Mouse (Mus musculus) embryonic facial prominence, embryonic 15.5 days (tissue): ENCODE measurements around the gene Hk1. TPM values are rescaled to one million over a fixed set of nuclear protein-coding genes. Genes with fewer than 3 reads are reported as not detected.
A peak's percentile ranks its signal among the peaks of the same experiment; 100 is the strongest.

Experiments used
- ATAC-seq: fragments of 200-750 bp; cut with Nextera tagmentation; 2 replicates; pipeline ENCODE4 v1.8.0; 2017; ENCODE audit warnings: low read depth, moderate TSS enrichment; ENCODE audit not compliant: insufficient number of reproducible peaks, low FRiP score, low TSS enrichment
- H3K27ac ChIP-seq: fragments of 300-500 bp; sonication (generic); replicated peaks from 2 replicates; pipeline ENCODE4 v1.5.1; 2015; ENCODE audit warnings: mild to moderate bottlenecking, inconsistent platforms
- H3K27me3 ChIP-seq: fragments of 300-500 bp; sonication (generic); 2 replicates; pipeline ENCODE4 v1.6.1; 2015; ENCODE audit warnings: inconsistent platforms
- H3K36me3 ChIP-seq: fragments of 300-500 bp; sonication (generic); 2 replicates; pipeline ENCODE4 v1.6.1; 2015; ENCODE audit warnings: mild to moderate bottlenecking, inconsistent platforms
- H3K4me1 ChIP-seq: fragments of 300-500 bp; sonication (generic); 2 replicates; pipeline ENCODE4 v1.6.1; 2015; ENCODE audit warnings: inconsistent platforms
- H3K4me2 ChIP-seq: fragments of 300-500 bp; sonication (generic); replicated peaks from 2 replicates; pipeline ENCODE4 v1.6.1; 2015; ENCODE audit warnings: mild to moderate bottlenecking, inconsistent platforms
- H3K4me3 ChIP-seq: fragments of 300-500 bp; sonication (generic); replicated peaks from 2 replicates; pipeline ENCODE4 v1.5.1; 2015; ENCODE audit warnings: mild to moderate bottlenecking, inconsistent platforms
- H3K9ac ChIP-seq: fragments of 300-500 bp; sonication (generic); 2 replicates; pipeline ENCODE4 v1.6.1; 2015; ENCODE audit warnings: inconsistent platforms
- H3K9me3 ChIP-seq: fragments of 300-500 bp; sonication (generic); replicated peaks from 2 replicates; pipeline ENCODE4 v1.6.1; 2016; ENCODE audit warnings: inconsistent platforms
- WGBS: fragments of 180-500 bp; shearing (Covaris S2); methylation state at CpG from one replicate; pipeline ENCODE4 v1.1.7; 2015; 5-methylcytosine and 5-hydroxymethylcytosine counted together
- polyA plus RNA-seq: library from polyadenylated mRNA; unstranded; fragments of >200 nt; fragmentation: Nextera tagmentation; extraction: Ambion mirVana; gene quantifications from 2 replicates; pipeline ENCODE4 v1.2.1, GENCODE M21; 2015

The Hk1 gene
- polyA plus RNA-seq, 1 experiment from 2014 or later, result 40.9 TPM

DNA sequence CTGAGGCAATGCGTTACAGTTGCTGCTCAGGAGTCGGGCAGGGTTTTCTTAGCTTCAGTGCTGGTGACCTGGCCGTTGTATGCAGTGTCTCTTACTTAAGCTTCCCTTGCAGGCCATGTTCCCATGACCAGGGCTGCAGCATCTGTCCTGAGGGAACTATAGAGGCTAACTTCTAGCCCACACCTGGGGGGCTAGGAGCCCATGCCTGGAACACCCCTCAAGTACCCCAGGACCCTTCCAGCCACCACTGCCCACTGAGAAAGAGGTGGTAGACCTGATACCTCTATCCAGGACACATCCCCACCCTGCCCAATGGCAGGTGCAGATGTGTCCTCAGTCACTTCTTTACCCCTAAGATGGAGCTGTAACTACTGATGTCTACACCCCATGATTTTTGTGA, 38.7 kb downstream of the Hk1 start:
- H3K27me3 ChIP-seq, result no peaks in the 10 kb centered on the region
- H3K4me1 ChIP-seq, result peaks cover 35% of the 10 kb centered on the region
- H3K4me2 ChIP-seq, result peak overlapping the region; percentile 76
- no peaks in the 10 kb centered on the region for H3K36me3 ChIP-seq
- ATAC-seq, result no peak
- no peaks in the 10 kb centered on the region for H3K9me3 ChIP-seq
- H3K4me3 ChIP-seq, result peak overlapping the region; percentile 70
- H3K27ac ChIP-seq, result peak overlapping the region; percentile 93
- peak overlapping the region; percentile 51; the same call in 1 of the 2 replicates for H3K9ac ChIP-seq
- WGBS, result 20% methylated on average over 3 of the region's 3 CpGs

DNA sequence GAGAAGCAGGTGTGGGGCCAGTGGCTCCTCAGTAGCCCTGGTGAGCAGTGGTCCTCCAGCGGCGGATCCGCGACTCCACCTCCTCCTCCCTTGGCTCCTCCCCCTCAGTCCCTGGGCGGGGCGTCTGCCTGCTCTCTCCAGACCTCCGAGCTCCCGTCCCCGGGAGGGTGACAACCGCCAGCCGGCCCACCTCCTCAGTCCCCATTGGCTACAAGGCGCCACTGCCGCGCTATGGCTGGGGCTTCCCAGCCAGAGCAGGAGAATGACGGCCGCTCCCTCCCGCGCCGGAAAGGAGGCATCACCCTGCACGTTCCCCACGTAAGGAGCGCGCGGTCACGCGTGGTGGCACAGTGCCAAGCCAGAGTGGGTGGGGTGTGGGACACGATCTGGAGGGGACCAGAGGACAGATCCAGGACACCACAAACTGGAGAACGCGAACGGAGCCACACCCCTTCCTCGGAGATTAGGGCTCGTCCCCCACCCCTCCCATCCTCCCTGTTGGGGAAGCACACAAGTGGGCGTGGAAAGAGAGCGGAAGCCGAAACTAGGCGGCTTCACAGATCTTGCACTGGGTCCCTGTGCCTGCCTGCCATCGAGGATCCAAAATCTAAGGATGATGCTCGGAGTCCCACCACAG, 39.5 kb downstream of the Hk1 start:
- Histone ChIP-seq H3K9me3 (no peaks in the 10 kb centered on the region), H3K27me3 (no peaks in the 10 kb centered on the region), H3K4me3 (peak overlapping the region; percentile 70), H3K27ac (peak overlapping the region; percentile 93), H3K4me1 (peaks cover 43% of the 10 kb centered on the region), H3K4me2 (peak overlapping the region; percentile 76), H3K9ac (peak overlapping the region; percentile 51), H3K36me3 (no peaks in the 10 kb centered on the region)
- WGBS, result under 1% methylated on average over 38 of the region's 38 CpGs
- peak; percentile 98 for ATAC-seq

DNA sequence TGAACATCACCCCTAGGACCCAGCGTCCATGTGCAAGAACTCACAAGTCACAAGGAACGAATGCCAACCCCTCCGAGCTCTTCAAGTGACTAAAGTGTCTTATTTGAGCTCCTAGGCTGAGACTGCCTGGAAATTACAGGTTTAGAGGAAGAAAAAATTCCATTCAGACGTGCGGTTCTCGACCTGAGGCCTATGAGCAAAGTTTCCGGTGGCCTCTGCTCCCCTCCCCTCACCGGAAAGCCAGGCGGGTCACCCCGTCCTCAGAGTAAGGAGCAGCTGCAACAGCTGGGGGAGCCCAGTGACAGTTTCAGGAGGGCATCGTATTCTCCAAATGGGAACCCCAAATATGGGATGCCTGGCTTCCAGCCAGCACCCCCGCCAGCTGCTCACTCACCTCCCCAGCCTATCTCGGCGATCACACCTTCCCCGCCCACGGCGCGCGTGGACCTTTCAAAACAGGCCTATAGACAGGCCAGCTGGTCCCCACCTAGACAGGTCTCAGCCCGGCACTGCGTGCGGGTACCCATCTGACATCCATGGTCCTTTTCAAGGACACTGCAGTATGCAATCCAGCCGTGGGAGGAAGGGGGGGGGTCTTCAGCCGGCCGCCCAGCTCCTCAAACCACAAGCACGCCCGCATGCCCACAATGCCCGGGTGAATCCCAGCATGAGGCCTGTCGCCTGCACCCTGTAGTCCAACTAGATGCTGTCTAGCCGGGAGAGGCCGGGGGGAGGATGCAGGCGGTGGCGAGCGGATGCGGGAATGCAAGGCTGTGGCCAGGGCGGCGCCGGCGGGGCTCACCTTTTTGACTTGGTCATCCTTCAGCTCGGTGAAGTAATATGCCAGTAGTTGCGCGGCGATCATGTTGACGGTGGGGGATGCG, 40.3 kb downstream of the Hk1 start:
- peak overlapping the region; percentile 93 for H3K27ac ChIP-seq
- H3K4me3 ChIP-seq, result peak overlapping the region; percentile 70
- no peaks in the 10 kb centered on the region for H3K36me3 ChIP-seq
- WGBS, result 1% methylated on average over 45 of the region's 45 CpGs
- peaks cover 44% of the 10 kb centered on the region for H3K4me1 ChIP-seq
- peak overlapping the region; percentile 51 for H3K9ac ChIP-seq
- H3K9me3 ChIP-seq, result no peaks in the 10 kb centered on the region
- ATAC-seq, result peak; percentile 20; the same call in 1 of the 2 replicates
- H3K27me3 ChIP-seq, result no peaks in the 10 kb centered on the region
- H3K4me2 ChIP-seq, result peak overlapping the region; percentile 76

DNA sequence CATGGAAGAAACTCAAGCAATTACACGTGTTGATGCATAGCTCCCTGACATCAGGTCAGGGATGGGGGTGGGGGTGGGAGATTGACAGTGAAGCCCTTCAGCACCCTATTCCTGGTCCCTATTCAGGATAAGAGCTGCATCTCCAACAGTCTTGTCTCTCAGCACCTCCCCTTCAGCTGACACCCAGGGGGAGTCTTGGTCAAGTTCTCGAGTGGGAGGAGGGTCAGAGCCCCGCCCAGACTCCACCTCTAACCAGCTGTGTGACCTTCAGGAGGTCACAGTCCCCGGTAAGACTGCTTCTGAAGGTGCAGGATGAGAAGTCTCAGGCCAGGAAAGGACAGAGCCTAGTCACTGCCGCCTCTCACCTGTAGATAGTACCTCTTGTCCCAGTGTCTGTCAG, 41.1 kb downstream of the Hk1 start:
- Histone ChIP-seq H3K36me3 (no peaks in the 10 kb centered on the region), H3K9ac (no peak overlapping the region), H3K4me1 (peaks cover 44% of the 10 kb centered on the region), H3K27ac (0 out of 2 replicates have a peak overlapping the region, but pooled peaks have one; percentile 93), H3K4me3 (peak overlapping the region; percentile 70), H3K4me2 (peak overlapping the region; percentile 76), H3K9me3 (no peaks in the 10 kb centered on the region), H3K27me3 (no peaks in the 10 kb centered on the region)
- no peak for ATAC-seq
- 34% methylated on average over 5 of the region's 5 CpGs for WGBS

DNA sequence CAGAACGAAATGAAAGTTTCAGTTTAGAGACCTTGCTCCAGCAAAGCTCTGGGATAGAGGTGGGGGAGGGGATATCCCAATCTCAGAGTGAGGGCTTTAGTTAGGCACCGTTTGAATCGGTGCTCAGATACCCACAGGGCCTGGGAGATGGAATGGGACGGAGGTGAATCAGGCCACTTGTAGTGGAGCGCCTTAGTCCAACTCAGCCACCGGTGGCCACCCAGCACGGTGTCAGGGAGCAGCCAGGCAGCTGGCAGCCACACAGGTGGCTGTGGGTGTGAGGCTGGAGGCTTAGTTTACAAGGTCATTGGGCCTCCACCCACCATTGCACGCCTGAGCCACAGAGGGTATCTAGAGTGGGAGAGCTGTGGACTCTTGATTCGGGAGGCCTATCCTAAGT, 41.5 kb downstream of the Hk1 start:
- Histone ChIP-seq H3K36me3 (no peaks in the 10 kb centered on the region), H3K4me3 (no peak overlapping the region), H3K4me2 (peak overlapping the region; percentile 76), H3K9ac (no peak overlapping the region), H3K9me3 (no peaks in the 10 kb centered on the region), H3K27ac (no peak overlapping the region), H3K4me1 (peaks cover 44% of the 10 kb centered on the region), H3K27me3 (no peaks in the 10 kb centered on the region)
- ATAC-seq, result no peak
- WGBS, result 43% methylated on average over 9 of the region's 9 CpGs

DNA sequence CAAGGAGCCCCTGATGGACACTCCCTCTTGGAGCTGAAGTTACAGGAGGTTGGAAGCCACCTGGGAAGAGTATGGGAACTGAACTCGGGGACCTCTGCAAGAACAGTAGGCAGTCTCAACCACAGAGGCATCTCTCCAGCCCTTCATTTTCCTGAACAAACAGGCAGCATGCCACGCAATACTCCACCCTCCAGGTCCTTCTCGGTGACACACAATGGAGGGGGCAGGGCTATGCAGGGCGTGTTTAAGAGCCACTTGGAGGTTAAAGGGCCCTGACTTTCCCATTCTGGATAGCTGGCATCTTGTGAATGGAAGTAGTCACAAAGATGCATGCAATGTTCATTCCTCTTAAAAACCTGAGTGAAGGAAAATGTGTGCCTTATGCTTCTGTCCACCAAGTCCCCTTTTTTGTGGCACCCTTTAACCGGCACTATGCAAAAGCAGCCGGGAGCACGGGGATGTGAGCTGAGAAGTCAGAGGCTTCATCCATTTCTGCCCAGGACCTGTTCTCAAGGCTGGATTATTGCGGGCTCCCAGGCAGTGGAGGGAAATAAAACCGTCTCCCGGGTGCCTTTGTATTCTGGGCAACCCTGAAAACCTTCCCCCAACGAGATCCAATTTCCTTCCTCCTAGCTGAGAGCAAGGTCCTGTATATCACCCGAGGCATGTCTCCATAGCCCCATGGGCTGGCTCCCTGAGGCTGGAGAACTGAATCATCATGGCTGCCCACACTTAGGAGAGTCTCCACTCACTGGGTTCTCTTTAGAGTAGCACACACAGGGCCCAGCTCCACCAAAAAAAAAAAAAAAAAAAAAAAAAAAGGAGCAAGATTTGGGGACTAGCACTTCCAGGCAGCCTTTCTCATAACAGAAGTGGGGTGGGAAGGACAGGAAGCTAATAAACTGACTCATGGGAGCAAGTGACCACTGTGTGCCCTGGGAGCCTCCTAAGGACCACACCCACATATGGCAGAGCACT, 42.8 kb downstream of the Hk1 start:
- Histone ChIP-seq H3K4me2 (no peak overlapping the region), H3K27ac (peak overlapping the region; percentile 63), H3K27me3 (no peaks in the 10 kb centered on the region), H3K4me1 (peaks cover 54% of the 10 kb centered on the region), H3K9me3 (no peaks in the 10 kb centered on the region), H3K4me3 (no peak overlapping the region), H3K36me3 (no peaks in the 10 kb centered on the region), H3K9ac (no peak overlapping the region)
- no peak for ATAC-seq
- 23% methylated on average over 12 of the region's 12 CpGs for WGBS

DNA sequence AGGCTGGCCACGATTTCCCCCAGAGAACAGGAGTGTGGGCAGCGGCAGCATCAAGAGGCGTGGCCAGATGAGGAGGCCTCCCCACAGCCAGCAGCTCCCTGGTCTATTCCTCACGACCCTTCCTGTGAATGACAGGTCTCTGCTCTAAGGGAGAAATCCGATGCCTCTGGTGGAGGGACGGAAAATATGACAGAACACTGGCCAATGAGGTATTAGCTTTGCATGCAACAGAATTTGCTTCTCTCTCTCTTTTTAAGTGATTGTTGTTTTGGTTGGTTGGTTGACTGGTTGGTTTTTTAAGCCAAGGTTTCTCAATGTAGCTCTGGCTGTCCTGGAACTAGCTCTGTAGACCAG, 44.3 kb downstream of the Hk1 start:
- Histone ChIP-seq H3K27me3 (no peaks in the 10 kb centered on the region), H3K27ac (0 out of 2 replicates have a peak overlapping the region, but pooled peaks have one; percentile 63), H3K9ac (no peak overlapping the region), H3K4me3 (no peak overlapping the region), H3K4me2 (no peak overlapping the region), H3K4me1 (peaks cover 50% of the 10 kb centered on the region), H3K36me3 (no peaks in the 10 kb centered on the region), H3K9me3 (no peaks in the 10 kb centered on the region)
- no peak for ATAC-seq
- WGBS, result 13% methylated on average over 6 of the region's 6 CpGs

DNA sequence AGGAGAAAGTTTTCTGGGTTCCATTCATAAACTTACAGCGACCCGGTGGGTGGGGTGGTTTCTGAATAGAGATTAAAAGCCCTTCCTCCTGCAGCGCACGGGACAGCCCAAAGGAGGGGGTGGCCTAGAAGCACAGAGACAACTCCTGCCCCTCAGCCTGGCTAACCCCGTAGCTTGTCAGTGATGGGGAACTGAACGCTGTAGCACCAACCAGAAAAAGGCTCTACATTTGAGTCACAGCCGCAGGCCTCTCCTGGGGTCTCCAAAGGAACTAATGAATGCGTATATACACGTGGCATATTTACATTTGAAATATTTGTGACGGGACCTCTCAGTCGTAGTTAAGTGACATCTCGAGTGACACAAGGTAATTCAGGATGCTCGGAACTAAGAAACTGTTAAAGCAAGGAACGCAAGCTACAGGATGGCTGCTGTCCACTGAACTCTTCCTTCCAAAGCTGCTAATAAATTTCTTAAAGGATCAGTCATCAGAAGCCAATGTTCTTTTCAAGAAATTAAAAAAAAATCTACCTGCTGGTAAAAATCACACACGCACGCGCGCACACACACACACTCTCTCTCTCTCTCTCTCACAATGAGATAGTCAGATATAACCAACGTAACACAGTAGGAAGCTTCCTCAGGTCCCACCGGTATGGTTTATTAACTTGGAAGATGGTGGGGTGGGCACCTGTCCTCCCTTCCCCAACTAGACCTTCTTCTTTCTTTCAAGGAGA, 44.9 kb downstream of the Hk1 start:
- Histone ChIP-seq H3K4me3 (no peak overlapping the region), H3K27ac (no peak overlapping the region), H3K9ac (no peak overlapping the region), H3K9me3 (no peaks in the 10 kb centered on the region), H3K4me1 (peaks cover 52% of the 10 kb centered on the region), H3K36me3 (no peaks in the 10 kb centered on the region), H3K27me3 (no peaks in the 10 kb centered on the region), H3K4me2 (no peak overlapping the region)
- WGBS, result 52% methylated on average over 20 of the region's 20 CpGs
- no peak for ATAC-seq

DNA sequence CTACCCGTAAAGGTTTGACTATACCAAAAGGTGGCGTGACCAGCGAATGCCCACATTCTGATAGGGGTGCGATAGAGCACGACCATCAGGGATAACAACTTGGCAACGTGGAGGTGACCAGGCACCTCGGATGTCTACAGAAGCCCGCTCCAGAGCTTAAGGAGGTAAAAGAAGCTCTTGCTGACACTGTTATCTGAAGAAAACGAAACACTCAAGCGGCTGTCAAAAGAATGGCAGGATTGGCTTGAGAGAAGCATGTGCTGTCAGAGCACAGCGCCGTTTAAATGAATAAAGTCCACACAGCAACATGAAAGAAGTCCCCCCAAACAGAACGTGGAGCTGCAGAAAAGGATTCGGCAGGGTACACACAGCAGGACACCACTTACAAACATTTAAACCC, 46.4 kb downstream of the Hk1 start:
- H3K27ac ChIP-seq, result no peak overlapping the region
- no peaks in the 10 kb centered on the region for H3K9me3 ChIP-seq
- H3K36me3 ChIP-seq, result no peaks in the 10 kb centered on the region
- H3K4me1 ChIP-seq, result peaks cover 43% of the 10 kb centered on the region
- no peak overlapping the region for H3K4me3 ChIP-seq
- H3K27me3 ChIP-seq, result no peaks in the 10 kb centered on the region
- WGBS, result 77% methylated on average over 14 of the region's 14 CpGs
- ATAC-seq, result no peak
- no peak overlapping the region for H3K9ac ChIP-seq
- H3K4me2 ChIP-seq, result no peak overlapping the region

DNA sequence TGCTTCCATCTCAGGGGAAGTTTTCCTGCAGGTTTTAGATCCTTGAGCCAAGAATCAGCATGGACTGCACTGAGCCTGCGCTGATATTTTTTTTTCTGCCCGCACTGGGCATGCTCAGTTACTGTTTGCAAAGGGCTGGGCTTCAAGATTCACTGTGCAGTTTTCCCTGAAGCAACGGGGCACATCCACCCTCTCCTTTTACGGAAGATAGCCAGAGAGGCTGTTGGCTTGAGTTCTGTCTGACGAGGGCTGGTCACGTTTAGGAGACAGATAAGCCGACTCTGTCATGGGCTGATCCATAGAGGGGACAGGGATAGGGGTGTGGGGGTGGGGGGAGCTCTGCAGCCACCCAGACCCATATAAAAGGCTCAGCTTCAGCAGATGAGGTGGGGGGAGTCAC, 47.2 kb downstream of the Hk1 start:
- Histone ChIP-seq H3K27ac (no peak overlapping the region), H3K4me2 (peak overlapping the region; percentile 11), H3K27me3 (no peaks in the 10 kb centered on the region), H3K36me3 (no peaks in the 10 kb centered on the region), H3K4me1 (peaks cover 40% of the 10 kb centered on the region), H3K9ac (no peak overlapping the region), H3K4me3 (no peak overlapping the region; the same call in 1 of the 2 replicates), H3K9me3 (no peaks in the 10 kb centered on the region)
- WGBS, result 29% methylated on average over 7 of the region's 7 CpGs
- ATAC-seq, result no peak
